Mouse (Mus musculus): ENCODE data around the gene Erbb2.

DNA sequence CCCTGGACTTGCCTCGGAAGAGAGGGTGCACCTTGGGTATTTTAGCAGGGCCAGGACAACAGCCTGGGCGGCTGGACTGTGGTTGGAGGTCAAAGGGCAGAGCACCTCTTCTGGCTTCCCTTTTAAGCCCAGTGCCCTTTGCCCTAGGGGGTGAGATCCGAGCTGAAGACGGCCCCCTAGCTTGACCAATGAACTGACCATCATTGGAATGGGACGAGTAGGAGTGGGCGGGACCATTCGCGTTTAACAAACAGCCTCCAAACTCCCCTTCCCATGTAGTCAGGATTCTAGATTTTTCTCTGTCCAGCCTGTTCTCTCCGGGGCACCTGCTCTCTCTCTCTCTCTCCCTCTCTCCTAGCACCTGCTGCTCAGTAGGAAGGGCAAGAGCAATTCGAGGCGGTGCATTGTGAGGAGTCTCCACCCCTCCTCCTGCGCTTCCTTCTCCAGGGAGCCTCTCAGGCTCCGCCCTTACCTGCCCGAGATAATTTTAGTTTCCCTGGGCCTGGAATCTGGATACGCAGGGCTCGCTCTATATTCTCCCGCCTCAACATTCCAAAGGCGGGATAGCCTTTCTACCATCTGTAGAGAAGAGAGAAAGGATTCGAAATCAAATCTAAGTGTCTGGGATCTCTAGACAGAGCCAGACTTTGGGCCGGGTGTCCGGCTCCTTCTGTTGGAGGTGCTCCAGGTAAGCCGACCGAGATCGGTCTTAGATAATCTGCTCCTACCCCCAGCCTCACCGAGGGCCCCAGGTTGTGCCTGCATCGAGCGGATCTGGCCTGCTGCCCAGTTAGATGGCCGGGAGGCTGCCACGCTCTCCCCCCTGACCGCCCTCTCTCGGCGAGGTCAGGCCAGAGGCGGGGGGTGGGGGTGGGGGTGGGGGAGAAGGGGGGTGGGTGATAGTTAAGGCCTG lies 34.5 kb downstream of the Erbb2 start:
- TF ChIP-seq CTCF (IDR thresholded peaks at IDR 0.05; ENCODE audit: insufficient read depth, low read depth, low read length) (no peak), POLR2A (IDR thresholded peaks at IDR 0.05; ENCODE audit: insufficient read depth, low read depth, low read length) (no peak)

Data from olfactory bulb, adult 2 months (tissue).